Mouse (Mus musculus): Measurements from ENCODE around the gene Ano6.

- no peak for TF ChIP-seq CTCF (IDR thresholded peaks at IDR 0.05; ENCODE audit: extremely low read depth, insufficient read length, insufficient replicate concordance, low read depth, low read length)
- no peak for TF ChIP-seq POLR2A (IDR thresholded peaks at IDR 0.05; ENCODE audit: low read depth, low read length)
Measured at GRCm38 (mm10) chr15:95962411-95963123, 171.9 kb downstream of the Ano6 start.

Data from small intestine, adult 2 months (tissue).